In genomic region chr14:118551725-118552285, GRCm38 (mm10) we compare ENCODE assay signal across 8 mouse cellular contexts.
DNase-seq lines count a peak whose midpoint lies in the region; ATAC-seq lines count a peak whose summit lies in the region.

No protein-coding gene starts in this region.

- H3K4me1 ChIP-seq in embryonic facial prominence, embryonic 10.5 days = peaks cover 24% of the 10 kb centered on the region
- H3K4me1 ChIP-seq in heart, embryonic 15.5 days (replicated peaks) = peaks cover 9% of the 10 kb centered on the region

- H3K4me2 ChIP-seq in heart, embryonic 15.5 days = peak overlapping the region; percentile 64

- no peaks in the 10 kb centered on the region for H3K36me3 ChIP-seq in embryonic facial prominence, embryonic 10.5 days (replicated peaks)
- no peaks in the 10 kb centered on the region for H3K36me3 ChIP-seq in heart, embryonic 15.5 days

- peaks cover 25% of the 10 kb centered on the region for H3K27me3 ChIP-seq in embryonic facial prominence, embryonic 10.5 days (replicated peaks; ENCODE audit: low read depth, poor library complexity, severe bottlenecking)
- H3K27me3 ChIP-seq in heart, embryonic 15.5 days = no peaks in the 10 kb centered on the region

- H3K9me3 ChIP-seq in embryonic facial prominence, embryonic 10.5 days = no peaks in the 10 kb centered on the region
- no peaks in the 10 kb centered on the region for H3K9me3 ChIP-seq in heart, embryonic 15.5 days (replicated peaks)

- peak overlapping the region; percentile 55 for H3K27ac ChIP-seq in embryonic facial prominence, embryonic 10.5 days (replicated peaks)
- no peak overlapping the region for H3K27ac ChIP-seq in heart, embryonic 15.5 days

- H3K4me3 ChIP-seq in embryonic facial prominence, embryonic 10.5 days = peak overlapping the region; percentile 43
- H3K4me3 ChIP-seq in heart, embryonic 15.5 days = peak overlapping the region; percentile 33

- H3K9ac ChIP-seq in heart, embryonic 15.5 days = peak overlapping the region; percentile 24; the same call in 1 of the 2 replicates

- DNase-seq in ovary, postnatal 36 days (ENCODE audit: low spot score) = peak; percentile 22
- no peak for DNase-seq in ovary, postnatal 10 days (ENCODE audit: low spot score)
- DNase-seq in embryonic facial prominence, embryonic 10.5 days (ENCODE audit: low spot score) = peak; percentile 42
- peak; percentile 28 for DNase-seq in kidney, postnatal 14 days
- peak; percentile 43 for DNase-seq in mesoderm, embryonic 11.5 days (ENCODE audit: low read depth, low spot score)
- peak; percentile 48 for DNase-seq in thymus, postnatal 4 days
- DNase-seq in left cerebral cortex, adult 11 months (ENCODE audit: low spot score) = no peak

- 21% methylated on average over 24 of the region's 24 CpGs for WGBS in embryonic facial prominence, embryonic 10.5 days
- WGBS in heart, embryonic 15.5 days = 8% methylated on average over 24 of the region's 24 CpGs

- ATAC-seq in heart, embryonic 15.5 days (replicated peaks; ENCODE audit: insufficient number of reproducible peaks, insufficient read depth, low FRiP score, low read depth) = peak; percentile 55

Comparison
In these comparisons a context has a peak if more than half of its experiments do, and no peak if none do; other contexts are left out.
1. DNase-seq: peak in ovary, postnatal 36 days (single experiment), embryonic facial prominence, embryonic 10.5 days (single experiment), kidney, postnatal 14 days (single experiment), mesoderm, embryonic 11.5 days (single experiment) and thymus, postnatal 4 days (single experiment); none in ovary, postnatal 10 days (single experiment) and left cerebral cortex, adult 11 months (single experiment).